Mouse (Mus musculus) cerebellum, postnatal 14 days (tissue): ENCODE measurements around the gene Ccna2.
"Not testable (repeated sequence)": the region's sequence is repeated elsewhere in the genome, so short reads cannot be mapped to it uniquely, and the experiment has no call there.

Experiments used
- DNase-seq, 2 experiments: peaks; one replicate each; pipeline ENCODE4 v3.0.0; 2021; ENCODE audit warnings: mixed read lengths in 2 of 2

Gene Ccna2

DNA sequence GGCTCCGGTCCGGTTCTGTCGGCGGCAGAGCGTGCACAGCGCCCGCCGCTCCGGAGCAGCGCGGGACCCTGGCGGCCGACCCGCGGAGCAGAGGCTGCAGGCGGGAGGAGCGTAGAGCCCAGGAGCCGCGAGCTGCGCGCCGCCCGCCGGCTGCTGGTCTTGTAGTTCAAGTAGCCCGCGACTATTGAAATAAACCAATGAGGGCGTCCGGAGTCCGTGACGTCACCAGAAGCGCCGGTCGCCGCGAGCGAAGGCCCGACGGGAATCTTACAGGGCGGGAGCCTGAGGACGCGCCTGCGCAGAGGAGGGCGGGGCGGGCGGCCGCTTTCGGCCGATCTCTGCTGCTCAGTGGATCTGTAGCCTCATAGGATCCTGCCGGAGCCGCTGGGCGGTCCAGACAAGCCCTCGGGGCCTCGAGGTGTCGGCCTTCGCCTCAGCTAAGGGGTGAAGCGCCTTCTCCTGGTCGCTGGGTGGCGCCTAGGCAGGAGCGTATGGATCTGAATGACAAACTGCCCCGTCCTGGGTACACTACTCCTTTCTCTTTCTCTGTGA lies at the start of gene Ccna2:
Gene Ccna2, minus strand, starts transcription at position 324 of the 552 bp plus-strand sequence.
- DNase-seq: peak; percentile 98 to 99

DNA sequence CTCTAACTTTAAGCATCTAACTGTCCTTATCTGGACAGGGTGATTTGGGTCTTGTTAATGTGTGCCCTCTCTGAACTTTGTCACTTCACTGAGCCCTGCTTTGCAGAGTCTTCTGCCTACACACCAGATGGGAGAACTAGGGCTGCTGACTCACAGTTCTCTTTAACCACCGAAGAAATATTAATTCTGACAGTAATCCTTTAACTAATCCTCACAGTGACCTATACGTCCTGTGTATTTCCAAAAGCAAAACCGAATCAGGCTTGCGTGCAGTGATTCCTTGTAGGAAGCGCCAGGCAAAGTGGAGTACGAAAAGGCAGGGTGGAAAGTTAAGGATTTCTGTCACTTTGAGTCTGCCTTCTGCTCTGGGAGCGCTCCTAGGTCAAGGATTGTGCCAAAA lies 46.2 kb upstream of the Ccna2 start:
- DNase-seq: no peak

DNA sequence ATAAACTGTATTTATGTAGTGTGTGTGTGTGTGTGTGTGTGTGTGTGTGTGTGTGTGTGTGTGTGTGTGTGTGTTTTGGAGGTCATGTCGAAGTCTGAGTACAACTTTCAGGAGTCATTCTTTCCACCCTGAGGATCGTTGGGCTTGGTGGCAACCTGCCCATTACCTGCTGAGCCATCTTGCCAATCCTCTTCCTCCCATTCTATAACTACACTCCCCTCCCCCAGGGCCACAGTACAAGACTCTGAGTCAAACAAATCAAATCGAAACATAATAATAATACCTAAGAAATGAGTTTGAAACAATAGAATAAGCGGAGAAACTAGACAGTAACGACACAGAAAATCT lies 41.9 kb upstream of the Ccna2 start:
- peak; percentile 58 to 63 for DNase-seq

DNA sequence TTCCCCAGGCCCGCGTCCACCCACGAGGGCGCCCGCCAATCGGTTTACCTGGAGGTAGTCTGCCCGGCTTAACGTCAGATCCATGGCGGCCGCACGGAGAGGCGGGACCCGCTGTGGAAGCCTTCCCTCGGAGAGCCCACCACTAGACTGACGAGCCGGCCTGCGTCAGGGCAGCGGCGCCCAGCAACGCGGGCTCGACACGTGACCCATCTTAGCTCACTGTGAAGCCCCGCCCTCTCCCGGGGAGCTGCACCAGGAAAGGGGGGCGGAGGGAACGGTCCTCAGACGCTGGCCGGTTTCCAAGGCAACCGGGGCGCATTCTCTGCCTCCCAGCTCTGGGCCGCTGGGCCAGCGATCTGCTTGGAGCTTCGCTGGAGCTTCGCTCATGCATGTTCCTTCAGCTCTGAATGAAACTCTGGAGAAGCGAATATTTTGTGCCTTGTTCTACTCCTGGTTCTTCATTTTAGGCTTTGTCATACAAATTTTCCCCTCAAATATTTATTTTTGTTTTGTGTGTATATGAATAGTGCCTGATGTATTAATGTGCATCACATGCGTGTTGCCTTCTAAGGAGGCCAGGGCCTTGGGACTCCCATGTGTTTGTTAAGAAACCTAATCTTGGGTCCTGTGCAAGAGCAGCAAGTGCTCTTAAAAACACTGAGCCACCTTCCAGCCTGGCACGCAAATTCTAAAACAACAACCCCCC lies 41.4 kb upstream of the Ccna2 start, which contains the start of gene Bbs7:
Gene Bbs7, minus strand, starts transcription at position 276 of the 706 bp plus-strand sequence.
- peak; percentile 96 to 97 for DNase-seq

DNA sequence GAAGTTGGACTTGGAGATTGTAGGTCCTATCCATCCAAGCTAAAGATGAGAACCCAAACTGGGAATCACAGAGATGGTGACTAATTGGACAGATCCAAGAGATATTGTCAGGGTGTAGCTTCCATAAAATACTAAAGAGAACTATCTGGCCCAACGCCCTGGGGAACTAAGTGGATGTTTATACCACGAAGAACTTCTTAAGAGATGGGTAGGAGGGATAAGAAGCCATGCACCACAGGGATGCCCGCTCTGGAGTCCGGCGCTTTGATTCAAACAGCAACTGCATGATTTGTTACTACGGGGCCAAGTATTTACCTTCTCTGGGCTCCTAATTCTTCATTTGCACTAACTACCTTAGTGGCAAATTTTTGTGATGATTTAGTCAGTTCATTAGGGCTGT lies 40.7 kb upstream of the Ccna2 start:
- DNase-seq: peak in 1 of 2 experiments; percentile 27

DNA sequence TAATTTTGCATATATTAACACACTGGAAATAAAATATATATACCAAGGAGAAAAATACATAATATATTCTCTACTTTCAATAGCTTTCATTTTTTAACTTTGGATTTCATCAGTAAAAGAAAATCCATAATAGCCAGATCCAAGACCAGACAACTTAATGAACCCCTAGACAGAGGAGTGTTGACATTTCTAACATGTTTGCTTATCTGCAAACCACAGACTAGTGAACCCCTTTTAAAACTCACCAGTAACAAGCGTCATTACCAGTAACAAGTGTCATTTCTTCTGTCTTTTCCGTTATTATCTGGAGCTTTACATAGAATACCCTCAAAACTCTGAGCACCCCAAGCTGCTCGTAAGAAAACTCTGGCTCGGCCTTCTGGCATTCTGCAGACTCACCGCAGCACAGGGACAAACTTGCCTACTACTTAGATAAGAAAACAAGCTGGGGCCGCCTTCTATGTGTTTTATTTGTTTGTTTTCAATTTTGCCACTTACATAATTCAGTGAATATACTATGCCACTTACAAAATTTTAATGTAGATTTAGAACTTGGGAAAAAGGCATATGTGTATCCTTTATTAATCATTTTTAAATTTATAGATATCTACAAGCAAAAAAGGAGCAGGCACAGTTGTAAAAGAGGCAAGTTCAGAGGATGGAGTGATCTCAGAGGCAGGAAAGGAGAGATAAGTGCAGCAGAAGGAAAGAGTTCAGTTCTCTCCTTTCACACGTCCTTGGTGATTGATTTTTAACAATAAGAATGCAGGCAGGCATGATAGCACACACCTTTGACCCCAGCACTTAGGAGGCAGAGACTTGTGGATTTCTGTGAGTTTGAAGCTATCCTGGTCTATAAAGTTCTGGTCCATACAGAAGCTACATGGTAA lies 34.2 kb upstream of the Ccna2 start:
- DNase-seq: no peak

DNA sequence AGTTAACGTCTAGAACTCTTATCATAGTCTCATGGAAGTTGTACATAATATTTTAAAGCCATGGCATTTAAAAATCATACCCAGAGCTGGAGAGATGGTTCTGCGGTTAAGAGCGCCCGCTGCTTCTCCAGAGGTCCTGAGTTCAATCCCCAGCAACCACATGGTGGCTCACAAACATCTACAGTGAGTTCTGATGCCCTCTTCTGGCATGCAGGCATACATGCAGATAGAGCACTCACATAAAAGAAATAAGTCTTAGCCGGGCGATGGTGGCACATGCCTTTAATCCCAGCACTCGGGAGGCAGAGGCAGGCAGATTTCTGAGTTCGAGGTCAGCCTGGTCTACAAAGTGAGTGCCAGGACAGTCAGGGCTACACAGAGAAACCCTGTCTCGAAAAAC lies 27.8 kb upstream of the Ccna2 start:
- not testable (repeated sequence) for DNase-seq

DNA sequence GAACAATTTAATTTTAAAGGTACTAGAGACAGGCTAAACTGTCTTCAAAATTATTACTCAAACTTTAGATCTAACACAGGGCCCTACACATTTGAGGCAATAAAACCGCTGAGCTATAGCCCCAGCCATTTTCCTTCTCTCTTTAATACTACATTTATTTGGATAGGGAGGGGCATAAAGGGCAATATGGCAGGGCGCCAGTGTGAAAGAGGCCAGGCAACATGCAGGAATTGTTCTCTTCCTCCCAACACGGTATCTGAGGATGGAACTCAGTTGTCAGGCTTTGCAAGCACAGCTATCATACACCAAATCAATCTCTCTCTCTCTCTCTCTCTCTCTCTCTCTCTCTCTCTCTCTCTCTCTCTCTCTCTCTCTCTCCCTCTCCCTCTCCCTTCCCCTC lies 26.9 kb upstream of the Ccna2 start:
- DNase-seq: no peak

DNA sequence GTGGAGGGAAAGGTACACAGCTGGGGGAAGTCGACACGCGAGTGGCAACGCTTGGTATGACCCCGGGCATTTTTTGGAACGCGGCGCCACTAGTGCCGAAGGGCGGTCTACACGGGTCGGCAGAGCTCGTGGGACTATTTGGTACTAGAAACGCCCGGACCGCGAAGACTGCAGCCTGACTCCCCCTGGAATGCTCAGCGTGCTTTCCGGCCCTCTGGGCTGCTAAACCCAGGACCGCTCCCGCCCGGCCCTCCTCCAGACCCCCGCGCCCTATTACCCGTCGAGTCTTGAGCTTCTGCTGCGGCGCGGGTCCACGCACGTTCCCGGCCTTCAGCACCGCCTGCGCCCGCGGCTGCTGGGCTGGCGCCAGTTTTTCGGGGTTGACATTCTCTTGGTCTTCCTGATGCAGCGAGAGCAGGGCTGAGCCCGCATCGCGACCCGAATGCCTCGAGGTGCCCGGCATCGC lies 556 bp downstream of the Ccna2 start:
- DNase-seq: peak in 1 of 2 experiments; percentile 60

DNA sequence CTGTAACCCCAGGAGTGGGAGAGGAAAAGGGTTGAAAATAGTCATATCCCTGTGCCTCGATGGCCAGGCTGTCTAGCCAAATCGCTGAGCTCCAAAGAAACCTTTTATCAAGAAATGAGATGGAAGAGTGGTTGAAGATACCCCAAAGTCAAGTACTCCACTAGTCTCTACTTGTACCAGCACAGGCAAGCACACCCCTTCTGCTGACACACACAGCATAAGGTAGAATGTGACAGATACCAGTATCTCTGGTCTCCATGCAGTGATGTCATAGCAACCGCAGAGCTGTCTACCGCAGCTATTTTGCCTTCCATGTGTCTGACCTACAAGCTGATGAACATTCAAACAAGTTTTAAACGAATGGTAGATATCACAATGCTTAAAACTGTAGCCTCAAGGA lies 2.1 kb downstream of the Ccna2 start:
- DNase-seq: no peak

DNA sequence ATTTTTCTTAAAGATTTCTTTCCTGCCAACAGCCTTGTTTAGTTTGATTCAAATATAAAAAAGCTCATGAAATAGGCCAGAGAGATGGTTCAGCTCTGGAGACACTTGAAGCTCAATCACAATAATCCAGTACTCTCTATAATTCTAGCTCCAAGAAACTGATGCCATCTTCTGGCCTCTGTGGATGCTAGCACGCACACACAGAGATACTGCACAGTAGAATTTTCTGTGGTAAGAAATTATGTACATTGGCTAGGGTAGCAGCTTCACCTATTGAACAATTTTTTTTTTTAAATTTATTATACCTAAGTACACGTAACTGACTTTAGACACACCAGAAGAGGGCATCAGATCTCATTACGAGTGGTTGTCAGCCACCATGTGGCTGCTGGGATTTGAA lies 8.3 kb downstream of the Ccna2 start:
- no peak for DNase-seq

DNA sequence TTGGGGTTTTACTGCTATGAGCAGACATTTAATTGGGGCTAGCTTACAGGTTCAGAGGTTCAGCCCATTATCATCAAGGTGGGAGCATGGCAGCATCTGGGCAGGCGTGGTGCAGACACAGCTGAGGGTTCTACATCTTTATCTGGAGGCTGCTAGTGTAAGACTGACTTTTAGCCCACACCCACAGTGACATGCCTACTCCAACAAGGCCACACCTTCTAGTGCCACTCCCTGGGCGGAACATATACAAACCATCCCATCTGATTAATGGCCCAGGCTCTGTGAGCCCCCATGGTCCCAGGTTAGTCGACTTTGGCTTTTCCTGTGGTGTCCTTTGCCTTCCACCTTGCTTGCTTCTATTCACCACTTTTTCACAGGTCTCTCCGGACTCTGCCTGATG lies 12.3 kb downstream of the Ccna2 start:
- no peak for DNase-seq

DNA sequence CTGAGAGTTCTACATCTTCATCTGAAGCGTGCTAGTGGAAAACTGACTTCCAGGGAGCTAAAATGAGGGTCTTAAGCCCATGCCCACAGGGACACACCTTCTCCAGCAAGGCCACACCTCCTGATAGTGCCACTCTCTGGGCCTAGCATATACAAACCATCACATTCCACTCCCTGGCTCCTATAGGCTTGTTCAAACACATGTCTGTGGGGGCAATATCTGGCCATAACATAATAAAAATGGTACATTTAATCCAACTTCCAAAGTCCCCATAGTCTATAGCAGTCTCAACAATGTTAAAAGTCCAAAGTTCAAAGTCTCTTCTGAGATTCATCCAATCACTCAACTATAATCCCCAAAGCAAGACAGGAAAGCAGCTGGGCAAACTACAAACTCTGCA lies 14.3 kb downstream of the Ccna2 start:
- no peak for DNase-seq

DNA sequence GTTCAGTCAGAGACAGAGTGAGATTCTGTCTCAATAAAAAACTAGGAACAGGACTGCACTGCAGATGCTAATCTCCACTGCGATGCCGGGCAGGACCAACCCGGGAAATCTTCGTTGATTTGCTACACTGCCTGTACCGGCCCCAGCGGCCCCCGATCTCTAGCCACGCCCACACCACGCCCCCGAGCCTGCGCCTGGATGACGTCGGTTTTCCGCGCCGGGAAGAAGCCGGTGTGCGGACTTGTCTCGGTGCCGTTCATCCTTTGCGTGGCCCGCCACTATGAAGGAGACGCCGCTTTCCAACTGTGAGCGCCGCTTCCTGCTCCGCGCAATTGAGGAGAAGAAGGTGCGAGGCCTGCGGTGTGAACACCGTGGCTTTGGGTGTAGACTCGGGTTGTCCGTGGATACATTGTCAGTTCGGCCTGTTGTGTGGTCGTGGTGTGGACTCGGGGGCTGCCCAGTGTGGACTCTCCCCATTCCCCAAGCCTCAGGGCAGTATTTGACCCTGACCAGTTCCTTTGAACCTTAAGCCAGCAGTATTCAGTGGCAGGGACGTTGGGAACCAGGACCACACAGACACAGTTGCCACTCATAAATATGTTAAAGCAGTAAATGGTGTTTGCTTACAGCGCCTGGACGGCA lies 19.4 kb downstream of the Ccna2 start, which contains the start of gene Exosc9:
Gene Exosc9, plus strand, starts transcription at position 201 of the 642 bp plus-strand sequence.
- peak; percentile 98 for DNase-seq

DNA sequence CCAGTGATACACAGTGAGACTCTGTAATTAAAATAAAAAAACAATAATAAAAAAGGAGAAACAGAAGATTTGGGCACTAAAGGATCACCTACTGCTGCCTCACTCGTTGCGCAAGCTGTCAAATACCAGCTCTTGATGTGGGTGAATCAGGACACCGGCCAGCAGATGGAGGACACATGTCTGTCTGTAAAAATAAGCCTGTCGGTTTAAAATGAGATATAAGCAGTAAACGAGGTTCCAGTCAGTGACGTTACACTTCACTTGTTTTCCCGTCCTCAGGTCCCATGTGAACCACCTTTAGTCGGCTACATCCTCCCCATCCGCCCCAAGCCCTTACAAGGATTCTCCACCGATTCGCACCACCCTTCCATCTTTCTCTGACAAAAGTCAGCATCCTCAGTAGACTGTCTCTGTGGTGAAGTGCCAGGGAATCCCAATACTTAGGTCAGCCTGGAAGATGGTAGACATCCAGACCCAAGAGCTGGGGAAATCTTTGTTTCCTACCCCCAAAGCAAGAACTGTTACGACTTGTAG lies 20.0 kb downstream of the Ccna2 start:
- peak in 1 of 2 experiments; percentile 37 for DNase-seq

DNA sequence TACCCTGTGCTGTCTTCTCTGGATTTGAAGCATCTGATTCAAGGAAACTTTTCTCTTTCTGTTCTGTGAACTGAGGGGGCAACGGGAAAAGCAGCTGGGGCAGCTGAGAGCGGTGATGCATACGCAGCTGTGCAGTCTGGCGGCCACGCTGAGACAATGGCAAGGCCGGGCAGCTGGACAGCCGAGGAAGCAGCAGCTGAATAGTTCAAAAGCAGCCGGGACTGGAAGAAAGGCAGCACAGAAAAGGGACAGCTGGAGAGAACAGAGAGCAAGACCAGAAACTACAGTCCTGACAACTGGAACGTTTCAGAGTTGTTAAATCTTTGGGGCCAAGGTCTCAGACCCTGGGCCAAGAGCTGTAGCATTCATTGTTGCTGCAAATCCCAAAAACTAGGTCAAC lies 20.6 kb downstream of the Ccna2 start:
- peak in 1 of 2 experiments; percentile 37 for DNase-seq

DNA sequence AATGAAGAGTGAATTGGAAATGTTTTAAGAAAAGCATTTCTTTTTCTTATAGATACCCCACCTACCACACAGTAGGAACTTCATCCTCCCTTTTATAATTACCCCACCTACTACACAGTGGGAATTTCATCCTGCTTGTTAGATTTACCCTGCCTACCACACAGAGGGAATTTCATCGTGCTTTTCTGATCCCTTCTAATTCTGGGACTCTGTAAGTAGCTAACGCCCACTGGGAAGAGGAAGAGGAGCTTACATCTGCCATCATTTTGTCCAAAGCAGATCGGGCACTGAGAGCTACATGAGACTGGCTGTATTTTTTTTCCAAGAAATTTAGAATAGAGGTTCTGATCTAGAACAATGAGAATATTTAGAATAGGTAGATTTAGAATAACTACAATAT lies 27.0 kb downstream of the Ccna2 start:
- DNase-seq: no peak

DNA sequence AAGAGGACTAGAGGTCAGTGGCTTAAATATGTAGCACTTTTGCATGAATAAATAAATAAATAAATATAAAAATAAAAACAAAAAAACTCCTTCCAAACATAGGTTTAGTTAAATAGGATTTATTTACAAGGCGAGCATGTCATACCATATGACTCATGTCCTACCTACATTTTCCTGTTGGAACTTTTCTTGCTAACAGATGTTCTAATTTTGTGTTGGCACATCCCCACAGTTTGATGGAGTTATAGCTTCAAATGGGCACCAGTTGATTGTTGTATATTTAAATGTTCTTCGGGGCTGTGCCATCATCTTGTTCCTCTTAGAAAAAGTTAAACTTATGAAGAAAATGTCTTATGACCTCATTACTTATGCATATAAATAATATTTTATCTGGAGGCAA lies 30.6 kb downstream of the Ccna2 start:
- no peak for DNase-seq

DNA sequence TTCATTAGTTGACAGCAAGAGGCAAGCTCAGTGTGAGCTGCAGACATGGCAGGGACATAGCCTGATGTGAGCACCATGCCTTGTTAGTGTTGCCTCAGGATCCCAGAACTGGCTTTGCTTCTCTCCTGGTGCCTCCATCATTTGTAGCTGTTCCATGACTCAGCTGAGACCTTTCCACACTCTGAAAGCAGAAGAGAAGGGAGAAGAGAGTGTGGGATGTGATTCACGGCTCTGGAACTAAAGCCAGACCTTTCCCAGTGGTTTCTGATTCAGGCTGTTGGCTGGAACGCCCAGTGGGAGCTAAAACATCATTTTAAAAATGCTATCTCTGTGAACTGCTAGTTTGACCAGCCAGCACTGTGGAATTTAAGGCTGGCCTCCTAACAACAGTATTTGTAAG lies 31.2 kb downstream of the Ccna2 start:
- no peak for DNase-seq

DNA sequence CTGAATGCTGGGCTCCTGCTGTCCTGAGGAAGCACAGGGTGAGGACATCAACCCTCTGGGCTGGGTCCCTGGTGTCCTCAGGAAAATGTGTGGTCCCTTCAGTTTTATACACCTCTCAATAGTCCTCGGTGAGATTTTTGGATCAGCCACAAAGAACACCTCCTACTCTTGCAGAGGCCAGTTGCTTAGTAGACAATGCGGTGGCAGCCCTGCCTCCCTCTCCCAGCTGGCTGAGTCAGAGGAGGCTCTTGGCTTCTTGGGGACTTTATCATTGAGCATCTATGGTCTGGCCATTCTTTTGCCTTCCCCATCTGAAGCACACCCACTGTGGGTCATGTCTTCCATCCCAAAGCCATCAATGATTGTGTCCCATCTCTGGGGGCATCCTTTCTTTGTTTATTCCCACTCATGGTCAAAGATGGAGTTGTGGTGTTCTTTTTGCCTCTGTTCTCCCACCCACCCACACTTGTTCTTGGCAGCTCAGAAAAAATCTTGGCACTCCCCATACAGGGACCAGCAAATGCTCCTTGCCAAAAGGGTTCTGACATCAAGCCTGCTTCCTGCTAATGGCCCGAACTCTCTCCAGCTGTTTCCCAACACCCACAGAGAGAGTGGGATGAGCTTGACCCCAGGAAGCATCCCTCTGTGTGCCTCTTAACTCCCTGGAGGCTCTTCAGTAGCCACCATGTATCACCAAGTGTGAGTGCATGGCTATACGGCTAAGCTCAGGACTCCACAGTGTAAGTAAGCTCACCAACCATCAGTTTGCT lies 34.1 kb downstream of the Ccna2 start:
- no peak for DNase-seq

DNA sequence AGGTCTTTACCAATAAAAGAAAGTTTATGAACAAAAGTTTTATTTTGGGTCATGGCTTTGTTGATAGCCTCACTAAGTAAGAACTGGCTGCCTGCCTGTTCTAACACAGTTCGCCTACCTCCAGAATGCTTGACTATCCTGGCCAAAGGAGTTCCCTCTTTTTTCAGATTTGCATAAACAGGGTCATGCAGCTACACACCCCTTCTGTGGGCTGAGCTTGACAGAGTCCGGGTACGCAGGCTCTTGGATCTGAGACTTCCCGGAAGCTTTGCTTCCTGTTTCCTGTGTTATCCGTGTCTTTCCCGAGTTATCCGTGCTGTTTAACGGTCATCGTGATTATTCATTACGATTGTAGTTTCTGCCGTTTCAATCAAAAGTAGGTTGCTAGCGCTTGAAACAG lies 35.9 kb downstream of the Ccna2 start:
- DNase-seq: no peak

DNA sequence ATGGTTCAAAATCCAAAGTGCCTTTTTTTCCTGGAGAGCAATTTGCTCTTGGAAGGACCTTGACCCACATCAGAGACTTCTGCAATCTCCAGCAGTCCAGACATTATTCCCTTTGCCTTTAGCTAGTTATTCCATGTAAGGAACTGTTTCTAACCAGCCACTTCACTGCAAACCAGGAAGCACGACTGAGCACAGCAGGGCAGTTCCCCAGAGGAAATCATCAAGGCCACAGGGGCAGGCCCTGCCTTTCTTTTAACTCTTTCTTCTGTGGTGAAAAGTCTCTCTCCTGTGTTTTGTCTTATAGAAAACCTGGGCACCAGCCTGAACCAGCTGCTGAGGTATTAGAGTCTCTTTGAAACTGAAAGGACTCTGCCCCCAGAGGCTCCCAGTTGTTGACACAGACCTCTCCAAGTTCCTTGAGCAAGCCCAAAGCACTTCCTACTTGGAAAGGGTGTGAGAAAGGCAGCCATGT lies 38.7 kb downstream of the Ccna2 start:
- DNase-seq: no peak
